Mouse (Mus musculus): ENCODE measurements at regions not wholly inside any gene's neighbourhood (a gene's known extent, or its start where the extent isn't known, plus 50 kb on each side); places are given as distances from the start of the nearest gene placed in this dataset.

DNA sequence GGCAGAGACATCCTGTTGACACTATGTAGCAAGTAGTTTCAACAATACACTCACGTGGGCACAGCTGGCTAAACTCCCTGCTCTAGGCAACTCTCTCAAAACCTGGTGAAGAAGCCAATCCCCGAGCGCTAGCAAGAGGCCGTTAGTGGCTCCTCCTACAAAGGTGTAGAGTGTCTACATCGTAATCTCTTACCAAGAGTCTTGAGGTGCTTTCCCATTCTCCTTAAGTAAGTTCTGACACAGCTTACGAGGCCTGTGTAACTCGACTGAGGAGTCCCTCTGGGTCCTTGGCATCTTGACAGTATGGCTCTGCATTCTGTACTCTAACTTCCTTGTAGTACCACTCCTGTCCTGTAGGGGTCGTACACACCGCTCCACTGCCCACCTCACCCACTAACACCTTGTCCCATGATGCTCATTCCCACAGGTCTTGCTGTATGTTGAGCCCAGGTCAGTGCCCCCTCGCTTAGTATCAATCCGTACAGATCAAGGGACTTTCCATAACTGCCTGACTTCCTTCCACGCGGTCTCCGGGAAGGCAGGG is 167.7 kb upstream of the Plxnc1 start:
- TF ChIP-seq CTCF (IDR thresholded peaks at IDR 0.05; ENCODE audit: low read depth, low read length) (peak; percentile 53; the same call in 1 of the 2 replicates), POLR2A (IDR thresholded peaks at IDR 0.05; ENCODE audit: extremely low read depth, insufficient read depth, low read length) (no peak)

Data from liver, adult 2 months (tissue).